Mouse (Mus musculus) heart, postnatal 14 days (tissue): ENCODE measurements around the gene Adck2. TPM values are rescaled to one million over a fixed set of nuclear protein-coding genes. Genes with fewer than 3 reads are reported as not detected.
A peak's percentile ranks its signal among the peaks of the same experiment; 100 is the strongest.

Experiments
- DNase-seq, 2 experiments: peaks; one replicate each; pipeline ENCODE4 v3.0.0; 2021 to 2022
- intact Hi-C: fragments of 180-260 bp; cut with DNase I; formaldehyde crosslinking; loops from one replicate; pipeline ENCODE4 v1.15.1; 2025
- long read RNA-seq, 2 experiments: library from polyadenylated mRNA; stranded (forward); transcript quantifications; one replicate each; pipeline ENCODE4 v2.0.0; 2021
- total RNA-seq, 2 experiments: library from RNA; stranded (reverse); gene quantifications; 2 replicates each; pipeline ENCODE4 v1.2.3; 2021

Gene Adck2
- 10 to 100 TPM; 15.3 to 18.3 TPM for total RNA-seq
- long read RNA-seq, experiment 1, transcript Adck2-204 (8 exons, 3,542 nt) = major isoform, 19 of 20 reads
- long read RNA-seq, experiment 1, partial matches to known transcripts = 0 of 20 reads
- long read RNA-seq, experiment 1, other reads (novel, unspliced or antisense) = 1 of 20 reads
- long read RNA-seq, experiment 2, transcript Adck2-204 (8 exons, 3,542 nt) = major isoform, 10 of 15 reads
- long read RNA-seq, experiment 2, partial matches to known transcripts = 1 of 15 reads
- long read RNA-seq, experiment 2, other reads (novel, unspliced or antisense) = 4 of 15 reads

- intact Hi-C loops = no loop called here
- peak; percentile 77 to 79 for DNase-seq
Measured at GRCm38 (mm10) chr6:39573791-39574554, at the start of gene Adck2. Gene Adck2, plus strand, starts transcription at chr6:39573873.

- DNase-seq = no peak
- intact Hi-C loops = loop anchor here (5.0 kb wide), 1 partner anchor 36 kb away; no protein-coding TSS in a partner anchor
Measured at GRCm38 (mm10) chr6:39526797-39527196, 46.9 kb upstream of the Adck2 start.

GRCm38 (mm10) chr6:39527337-39527784, 46.3 kb upstream of the Adck2 start:
- intact Hi-C loops = loop anchor here (5.0 kb wide), 1 partner anchor 35 kb away; no protein-coding TSS in a partner anchor
- DNase-seq = peak; percentile 39 to 42

GRCm38 (mm10) chr6:39527811-39528210, 45.9 kb upstream of the Adck2 start:
- intact Hi-C loops = loop anchor here (5.0 kb wide), 1 partner anchor 34 kb away; no protein-coding TSS in a partner anchor
- DNase-seq = no peak

- intact Hi-C loops = loop anchor here (5.0 kb wide), 1 partner anchor 33 kb away; no protein-coding TSS in a partner anchor
- peak; percentile 81 to 84 for DNase-seq
Measured at GRCm38 (mm10) chr6:39528671-39529535, 44.8 kb upstream of the Adck2 start.

GRCm38 (mm10) chr6:39534944-39535343, 38.7 kb upstream of the Adck2 start:
- DNase-seq = no peak
- intact Hi-C loops = no loop called here

- DNase-seq = no peak
- intact Hi-C loops = no loop called here
Measured at GRCm38 (mm10) chr6:39536621-39537020, 37.1 kb upstream of the Adck2 start.

GRCm38 (mm10) chr6:39537276-39537675, 36.4 kb upstream of the Adck2 start:
- DNase-seq = no peak
- intact Hi-C loops = no loop called here

GRCm38 (mm10) chr6:39538227-39538626, 35.4 kb upstream of the Adck2 start:
- intact Hi-C loops = no loop called here
- no peak for DNase-seq

- intact Hi-C loops = no loop called here
Measured at GRCm38 (mm10) chr6:39539679-39540155, 34.0 kb upstream of the Adck2 start.

GRCm38 (mm10) chr6:39540563-39540962, 33.1 kb upstream of the Adck2 start:
- intact Hi-C loops = no loop called here
- DNase-seq = no peak

More at GRCm38 (mm10) chr6:39539679-39540155, 34.0 kb upstream of the Adck2 start:
- DNase-seq = peak; percentile 58 to 72

GRCm38 (mm10) chr6:39542631-39543597, 30.8 kb upstream of the Adck2 start:
- peak; percentile 87 to 89 for DNase-seq
- intact Hi-C loops = no loop called here

- intact Hi-C loops = no loop called here
- DNase-seq = no peak
Measured at GRCm38 (mm10) chr6:39543769-39544420, 29.8 kb upstream of the Adck2 start.

- intact Hi-C loops = no loop called here
- no peak for DNase-seq
Measured at GRCm38 (mm10) chr6:39545474-39545873, 28.2 kb upstream of the Adck2 start.

GRCm38 (mm10) chr6:39548030-39548429, 25.6 kb upstream of the Adck2 start:
- intact Hi-C loops = no loop called here
- no peak for DNase-seq

GRCm38 (mm10) chr6:39551981-39552636, 21.6 kb upstream of the Adck2 start:
- intact Hi-C loops = no loop called here
- DNase-seq = no peak

- intact Hi-C loops = no loop called here
- DNase-seq = peak in 1 of 2 experiments; percentile 9
Measured at GRCm38 (mm10) chr6:39554888-39555647, 18.6 kb upstream of the Adck2 start.

GRCm38 (mm10) chr6:39555648-39555945, 18.1 kb upstream of the Adck2 start:
- intact Hi-C loops = no loop called here
- DNase-seq = no peak
